ENCODE assay signal across 15 mouse cellular contexts in the genomic region with DNA sequence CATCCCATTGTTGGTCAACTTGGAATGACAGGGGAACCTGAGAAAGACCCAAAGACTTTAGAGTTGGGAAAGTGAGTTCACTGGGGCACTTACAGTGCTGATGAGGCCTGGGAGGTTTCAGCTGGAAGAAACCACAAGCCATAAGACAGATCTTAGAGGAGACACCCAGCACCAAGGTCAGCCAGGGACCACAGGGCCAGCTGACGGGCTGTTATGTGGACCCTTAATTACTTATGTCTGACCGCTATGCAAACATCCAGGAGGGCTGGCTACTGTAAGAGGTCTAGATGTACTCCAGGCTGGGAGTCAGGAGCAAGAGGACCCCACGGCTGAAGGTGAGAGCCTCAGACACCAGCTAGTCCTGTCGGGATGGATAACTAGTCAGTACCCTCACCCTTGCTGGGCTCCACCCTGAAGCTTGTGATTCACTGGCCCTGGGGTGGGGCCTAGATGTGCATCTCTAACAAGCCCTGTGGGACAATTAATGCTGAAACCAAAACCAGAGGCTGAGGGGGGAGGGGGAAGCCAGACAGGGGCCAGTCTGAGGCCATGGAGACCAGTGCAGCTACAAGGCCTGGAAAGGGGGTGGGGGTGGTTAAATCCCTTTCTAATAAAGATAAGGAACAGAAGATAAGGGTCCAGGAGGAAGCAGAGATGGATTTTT.
DNase-seq lines count a peak whose midpoint lies in the region; ATAC-seq and TF ChIP-seq lines count a peak whose summit lies in the region.
"Had no signal": no experiment of that assay in that cellular context is flagged by ENCODE, and none has a peak within 500 bp of the region (broad histone marks: within the 10 kb centered on the region; RNA-seq: fewer than 3 reads in every experiment).

No protein-coding gene starts in this region.

- intact Hi-C loops in left cerebral cortex, postnatal 36 days (cut with DNase I) = no loop called here

- H3K27ac ChIP-seq in kidney, embryonic 16.5 days (ENCODE audit: low read length) = 0 out of 2 replicates have a peak overlapping the region, but pooled peaks have one; percentile 17
- no peak overlapping the region for H3K27ac ChIP-seq in intestine, embryonic 14.5 days (ENCODE audit: low read depth)
- H3K27ac ChIP-seq: layer of hippocampus, adult 2 months; limb, embryonic 13.5 days; midbrain, embryonic 12.5 days had no signal

- ATAC-seq in kidney, embryonic 16.5 days (ENCODE audit: low FRiP score, low TSS enrichment) = peak; percentile 31; the same call in 1 of the 2 replicates
- peak; percentile 66 for ATAC-seq in G1E (ENCODE audit: extremely low read depth, insufficient number of reproducible peaks, low FRiP score, poor library complexity, severe bottlenecking)
- peak; percentile 78 for ATAC-seq in intestine, embryonic 14.5 days (replicated peaks; ENCODE audit: low FRiP score, low TSS enrichment, low read depth)

- H3K4me2 ChIP-seq in kidney, embryonic 16.5 days (replicated peaks; ENCODE audit: low read depth, low read length) = no peak overlapping the region
- H3K4me2 ChIP-seq in intestine, embryonic 14.5 days (ENCODE audit: low read length) = no peak overlapping the region
- H3K4me2 ChIP-seq: limb, embryonic 13.5 days; lung, embryonic 14.5 days; midbrain, embryonic 12.5 days had no signal

- H3K36me3 ChIP-seq in kidney, embryonic 16.5 days (ENCODE audit: insufficient read depth, low read length) = peaks cover 26% of the 10 kb centered on the region
- H3K36me3 ChIP-seq in G1E (replicated peaks) = peaks cover 58% of the 10 kb centered on the region
- H3K36me3 ChIP-seq in intestine, embryonic 14.5 days (ENCODE audit: control insufficient read depth, insufficient read depth, low read length) = peaks cover 25% of the 10 kb centered on the region

- TF ChIP-seq CTCF in G1E (IDR thresholded peaks at IDR 0.05; ENCODE audit: low read depth, low read length) = no peak

- WGBS in kidney, embryonic 16.5 days = 52% methylated on average over 4 of the region's 4 CpGs
- 46% methylated on average over 4 of the region's 4 CpGs for WGBS in intestine, embryonic 14.5 days

- no peak overlapping the region for H3K4me3 ChIP-seq in kidney, embryonic 16.5 days (ENCODE audit: low read length)
- H3K4me3 ChIP-seq in G1E (ENCODE audit: low read depth, low read length) = no peak overlapping the region; the same call in 1 of the 2 replicates
- no peak overlapping the region for H3K4me3 ChIP-seq in intestine, embryonic 14.5 days (ENCODE audit: low read depth, low read length)
- H3K4me3 ChIP-seq: layer of hippocampus, adult 2 months; limb, embryonic 13.5 days; midbrain, embryonic 12.5 days had no signal

- no peaks in the 10 kb centered on the region for H3K27me3 ChIP-seq in kidney, embryonic 16.5 days (ENCODE audit: insufficient read depth, low read length)
- no peaks in the 10 kb centered on the region for H3K27me3 ChIP-seq in G1E (ENCODE audit: insufficient read depth, low read length)
- no peaks in the 10 kb centered on the region for H3K27me3 ChIP-seq in intestine, embryonic 14.5 days (replicated peaks; ENCODE audit: control insufficient read depth, insufficient read depth, low read length)
- H3K27me3 ChIP-seq: limb, embryonic 13.5 days; midbrain, embryonic 12.5 days had no signal

- no peaks in the 10 kb centered on the region for H3K9me3 ChIP-seq in kidney, embryonic 16.5 days (ENCODE audit: low read length)
- H3K9me3 ChIP-seq in G1E (replicated peaks) = no peaks in the 10 kb centered on the region
- H3K9me3 ChIP-seq in intestine, embryonic 14.5 days (ENCODE audit: control insufficient read depth, low read length) = no peaks in the 10 kb centered on the region
- H3K9me3 ChIP-seq: limb, embryonic 13.5 days; midbrain, embryonic 12.5 days had no signal

- peaks cover 10% of the 10 kb centered on the region; the same call in 1 of the 2 replicates for H3K4me1 ChIP-seq in kidney, embryonic 16.5 days (ENCODE audit: insufficient read depth, low read length)
- H3K4me1 ChIP-seq in G1E (ENCODE audit: insufficient read depth, low read depth, low read length) = peaks cover 12% of the 10 kb centered on the region
- 0 out of 2 replicates have a peak, but pooled peaks cover 3% of the 10 kb centered on the region for H3K4me1 ChIP-seq in intestine, embryonic 14.5 days (replicated peaks; ENCODE audit: control insufficient read depth, insufficient read depth, low read length)

- H3K9ac ChIP-seq in kidney, embryonic 16.5 days (replicated peaks; ENCODE audit: low read length) = no peak overlapping the region
- H3K9ac ChIP-seq in intestine, embryonic 14.5 days (ENCODE audit: low read length) = no peak overlapping the region
- H3K9ac ChIP-seq: limb, embryonic 13.5 days; lung, embryonic 14.5 days; midbrain, embryonic 12.5 days had no signal

- peak; percentile 91 for DNase-seq in heart, adult 11 months
- DNase-seq in heart, adult 9 months (ENCODE audit: low spot score in 2 of 2) = no peak
- DNase-seq in kidney, postnatal 36 days = no peak
- DNase-seq in G1E (ENCODE audit: low spot score) = no peak
- peak; percentile 60 for DNase-seq in intestine, embryonic 14.5 days (ENCODE audit: low spot score)
- no peak for DNase-seq in cerebellum, postnatal 4 days (ENCODE audit: low spot score in 2 of 2)
- no peak for DNase-seq in left cerebral cortex, postnatal 36 days (ENCODE audit: low spot score in 2 of 2)
- DNase-seq: adrenal gland, postnatal 25 days; cerebellum, adult 11 months; lung, embryonic 14.5 days; thymus, adult 18-20 months had no signal

Comparison
In these comparisons a context has a peak if more than half of its experiments do, and no peak if none do; other contexts are left out.
1. DNase-seq: peak in heart, adult 11 months (single experiment) and intestine, embryonic 14.5 days (single experiment); none in heart, adult 9 months (0 of 2), kidney, postnatal 36 days (0 of 2), G1E (single experiment), cerebellum, postnatal 4 days (0 of 2) and left cerebral cortex, postnatal 36 days (0 of 2).
2. Peak in every context shown above with its lines, with median percentiles within 50 percentile points of each other: ATAC-seq.